Mouse (Mus musculus) cerebellum, postnatal 36 days (tissue): Measurements from ENCODE around the gene Myadml2.

Source experiments
- DNase-seq, 2 experiments: peaks; one replicate each; pipeline ENCODE4 v3.0.0; 2021 to 2022; ENCODE audit warnings: mixed read lengths in 2 of 2

The Myadml2 gene

DNA sequence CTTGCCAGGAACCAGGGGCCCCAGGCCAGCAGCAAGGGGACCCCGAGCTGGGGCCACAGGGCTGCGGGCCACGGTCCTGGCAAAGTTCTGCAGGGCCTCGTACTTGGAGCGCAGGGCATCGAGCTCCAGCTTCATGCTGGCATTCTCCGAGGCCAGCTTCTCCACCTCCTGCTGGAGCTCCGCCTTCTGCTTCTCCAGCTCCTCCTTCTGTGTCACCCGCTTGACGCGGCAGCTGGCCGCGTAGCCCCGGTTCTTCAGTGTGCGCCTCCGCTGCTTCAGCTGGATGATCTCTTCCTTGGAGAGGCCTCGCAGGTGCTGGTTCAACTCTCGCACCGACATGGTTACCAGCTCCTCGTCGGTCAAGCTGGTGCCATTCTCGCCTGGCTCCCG is 18.6 kb downstream of the Myadml2 start:
- no peak for DNase-seq

DNA sequence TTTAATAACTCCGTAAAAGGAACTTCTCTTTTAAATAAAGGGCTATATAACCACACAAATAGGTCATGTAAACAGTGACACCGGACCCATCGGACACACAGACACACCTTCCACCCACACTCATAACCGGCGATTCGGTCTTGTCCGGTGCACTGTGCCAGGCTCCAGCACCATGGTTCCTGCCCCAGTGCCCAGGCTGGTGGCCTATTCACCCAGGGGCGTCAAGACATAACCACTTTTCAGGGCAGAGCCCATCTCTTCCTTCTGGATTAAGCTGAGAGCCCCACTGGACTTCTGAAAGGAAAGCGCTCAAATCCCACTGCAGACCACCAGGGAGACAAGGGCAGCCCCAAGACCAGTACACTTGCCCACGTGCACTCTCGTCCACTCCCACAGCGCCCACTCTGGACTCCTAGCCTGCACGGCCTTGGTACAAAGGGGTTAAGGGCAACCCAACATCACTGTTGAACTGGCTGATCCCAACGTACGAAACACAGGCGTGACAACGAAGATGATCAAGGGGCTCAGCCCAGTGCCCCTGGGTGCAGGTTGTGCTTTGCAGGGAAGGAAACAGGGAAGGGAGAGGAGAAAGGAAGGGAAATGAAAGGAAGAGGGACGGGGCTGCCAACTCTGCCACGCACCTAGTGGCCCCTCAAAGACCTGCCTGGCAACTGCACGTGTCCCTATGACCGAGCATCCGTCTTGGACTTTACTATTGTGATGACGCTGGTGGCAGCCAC is 19.2 kb downstream of the Myadml2 start:
- DNase-seq, result no peak

DNA sequence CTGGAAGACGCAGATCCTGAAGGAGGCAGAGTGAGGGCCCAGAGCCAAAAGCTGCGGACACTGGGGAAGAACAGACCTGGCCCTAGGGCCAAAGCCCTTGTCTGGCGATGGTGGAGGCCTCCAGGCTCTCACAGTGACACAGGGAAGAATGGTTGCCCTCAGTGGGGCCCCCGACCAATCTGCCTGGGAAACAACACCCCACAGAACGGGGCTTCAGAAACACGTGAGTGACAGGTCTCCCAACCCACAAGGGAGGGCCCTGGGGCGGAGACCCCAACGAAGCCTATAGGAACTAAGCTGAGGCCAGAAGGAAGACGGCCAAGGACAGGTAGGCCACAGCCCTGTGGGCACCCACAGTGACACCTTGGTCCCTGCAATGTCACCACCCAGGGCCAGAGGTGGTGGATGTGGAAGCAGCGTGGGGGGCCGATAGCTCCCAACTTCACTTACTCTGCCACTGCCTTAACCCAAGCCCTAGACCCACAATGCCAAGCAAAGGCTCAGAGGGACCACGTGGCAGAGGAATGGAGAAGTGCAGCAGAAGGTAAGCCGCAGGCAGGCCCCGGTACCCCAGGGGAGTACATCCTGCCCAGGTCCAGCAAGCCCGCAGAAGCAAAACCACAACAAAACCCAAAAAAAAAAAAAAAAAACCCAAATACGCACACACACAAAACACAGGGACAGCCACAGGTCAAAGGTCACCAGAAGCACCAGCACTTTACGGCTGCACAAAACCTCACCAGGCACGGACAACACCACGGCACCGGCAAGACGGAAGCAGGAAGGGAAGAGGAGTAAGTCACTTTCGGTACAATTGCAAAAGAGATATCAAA is 20.3 kb downstream of the Myadml2 start:
- DNase-seq, result no peak

DNA sequence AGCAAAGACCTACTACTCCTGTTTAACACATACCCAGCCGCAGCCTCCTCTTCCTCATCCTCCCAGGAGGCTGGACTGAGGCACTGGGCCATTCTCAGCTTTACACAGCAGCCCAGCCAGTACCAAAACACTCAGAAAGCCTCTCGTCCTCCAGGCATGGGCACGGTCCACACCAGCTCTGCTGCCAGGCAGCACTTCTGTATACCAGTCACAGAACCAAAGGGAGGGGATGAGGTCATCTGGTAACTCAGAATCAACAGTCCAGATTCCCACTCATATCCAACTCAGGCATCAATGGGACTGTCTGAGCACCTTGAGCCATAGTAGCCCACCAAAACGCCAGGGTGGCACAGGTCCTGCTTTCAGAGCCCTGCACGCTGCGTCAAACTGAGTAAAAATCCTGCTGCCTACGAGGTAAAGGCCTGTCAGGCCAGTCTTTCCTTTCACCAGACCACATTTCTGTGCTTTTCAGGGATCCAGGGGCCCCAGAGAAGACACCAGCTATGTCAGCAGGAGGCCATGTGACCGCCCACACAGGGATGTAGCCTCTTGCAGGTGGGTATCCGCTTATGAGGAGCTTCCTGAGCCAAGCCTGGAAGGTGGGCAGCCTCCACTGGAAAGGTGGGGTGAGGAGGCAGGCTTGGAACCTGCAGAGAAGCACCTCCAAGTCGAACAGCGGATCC is 21.0 kb downstream of the Myadml2 start:
- no peak for DNase-seq

DNA sequence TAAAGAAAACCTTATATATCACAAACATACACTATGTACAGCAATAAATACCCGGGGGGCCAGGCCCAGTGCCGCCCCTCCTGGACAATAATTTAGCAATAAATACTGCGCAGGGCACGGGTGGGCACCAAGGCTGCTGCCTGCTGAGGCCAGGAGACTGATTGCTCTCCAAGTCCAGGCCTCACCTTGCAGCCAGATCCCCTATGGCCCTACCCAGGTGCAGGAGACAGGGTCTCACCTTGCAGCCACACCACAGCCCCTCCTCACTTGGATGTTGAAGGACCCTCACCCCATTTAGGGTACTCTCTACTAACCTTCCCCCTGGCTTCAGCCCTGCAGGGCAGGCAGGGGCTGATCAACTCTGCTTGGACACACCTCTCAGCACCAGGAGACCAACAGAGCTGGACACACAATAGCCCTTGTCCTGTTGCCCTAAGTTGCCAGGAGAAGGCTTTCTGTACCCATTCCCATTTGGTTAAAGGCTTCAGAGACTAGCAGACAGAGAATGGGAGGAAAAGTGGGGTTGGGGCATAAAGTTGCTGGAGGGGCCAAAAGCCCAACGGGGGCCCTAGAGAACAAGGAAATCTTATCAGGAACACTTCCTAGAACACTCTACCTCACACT is 22.7 kb downstream of the Myadml2 start, which contains the start of gene Sirt7:
Gene Sirt7 (minus strand): TSS at position 89 of the 624 bp plus-strand sequence.
- no peak for DNase-seq

DNA sequence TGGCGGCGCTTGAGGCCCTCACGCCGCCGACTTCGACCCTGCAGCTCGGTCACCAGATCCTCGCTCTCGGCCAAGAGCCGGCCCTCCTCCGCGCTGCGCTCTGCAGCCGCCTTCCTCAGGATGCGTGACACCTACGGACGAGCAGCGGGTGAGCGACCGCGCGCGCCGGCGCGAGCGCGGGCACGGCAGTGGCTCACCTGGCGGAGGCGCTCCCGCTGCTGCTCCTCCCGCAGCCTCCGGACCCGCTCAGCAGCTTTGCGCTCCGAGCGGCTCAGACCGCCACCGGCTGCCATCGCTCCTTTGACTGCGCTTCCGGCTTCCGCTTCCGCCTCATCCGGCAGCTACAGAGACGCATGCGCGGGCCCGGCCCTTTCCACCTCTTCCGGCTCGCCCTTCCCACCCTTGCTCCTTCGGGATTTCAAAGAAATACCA is 23.3 kb downstream of the Myadml2 start:
- DNase-seq, result peak; percentile 84 to 87

DNA sequence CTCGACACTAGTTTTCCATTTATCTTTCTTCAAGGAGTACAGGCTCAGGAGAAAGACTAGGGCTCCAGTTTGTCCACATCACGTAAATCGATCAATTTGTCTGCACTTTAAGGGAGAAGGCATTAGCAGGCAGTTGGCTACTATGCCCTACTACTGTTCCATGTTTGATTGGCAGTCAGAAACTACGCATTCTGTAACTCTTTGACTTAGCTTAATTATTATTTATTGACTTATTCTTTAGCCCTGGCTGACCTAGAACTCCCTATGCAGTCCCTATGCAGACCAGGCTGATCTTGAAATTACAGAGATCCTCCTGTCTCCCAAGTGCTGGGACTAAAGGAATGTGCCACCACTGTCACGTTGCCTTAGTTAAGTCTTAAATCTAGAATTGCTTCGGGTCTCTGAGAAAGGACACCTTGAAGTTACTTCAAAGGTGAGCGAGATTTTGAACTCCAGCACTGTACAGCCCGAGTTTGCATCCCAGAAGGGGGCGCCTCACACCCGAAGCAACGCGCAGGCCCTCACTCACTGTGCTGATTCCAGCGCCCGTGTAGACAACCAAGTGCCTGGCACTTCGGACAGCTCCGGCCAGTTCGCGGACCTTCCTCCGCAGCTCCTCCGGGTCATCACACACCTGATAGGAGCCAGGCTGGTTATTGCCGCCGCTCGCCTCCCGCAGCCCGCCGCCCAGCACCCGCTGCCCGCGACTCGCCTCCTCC is 23.8 kb downstream of the Myadml2 start:
- DNase-seq, result peak; percentile 53 to 60

DNA sequence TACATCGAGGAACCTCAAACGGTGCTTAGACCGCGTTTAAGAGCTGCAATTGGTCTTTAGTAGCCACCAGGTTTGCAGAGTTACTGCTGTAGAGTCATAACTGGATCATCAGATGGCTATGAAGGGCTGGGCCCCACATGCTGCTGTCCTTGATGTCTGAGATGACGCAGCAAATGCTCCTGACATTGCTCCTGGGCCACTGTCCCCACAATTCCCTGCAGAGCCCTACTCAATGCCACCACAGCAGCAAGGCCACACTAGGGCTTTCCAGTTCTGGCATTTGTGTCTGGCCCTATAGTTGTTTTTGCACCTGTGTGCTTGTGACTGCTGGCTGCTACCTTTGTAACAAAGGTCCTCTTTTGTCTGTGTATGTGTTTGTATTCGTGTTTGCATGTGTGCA is 25.2 kb downstream of the Myadml2 start:
- no peak for DNase-seq

DNA sequence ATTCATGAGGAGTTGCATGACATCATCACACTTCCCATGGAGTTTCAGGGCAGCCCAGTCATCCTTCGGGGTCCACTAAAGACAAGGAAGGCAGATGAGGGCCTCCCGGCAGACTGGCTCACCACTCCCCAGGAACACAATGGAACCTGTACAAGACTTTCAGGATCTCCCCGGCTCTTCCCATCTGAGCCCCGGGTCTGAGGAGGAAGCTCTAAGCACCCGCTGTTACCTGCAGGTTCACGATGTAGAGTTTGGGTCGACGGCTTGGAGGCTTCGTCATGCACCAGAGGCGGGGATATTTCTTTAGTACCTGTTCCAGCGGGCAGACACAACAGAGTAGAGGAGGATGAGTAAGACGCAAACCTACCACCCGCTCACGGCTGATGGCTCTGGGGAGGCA is 27.8 kb downstream of the Myadml2 start:
- DNase-seq, result no peak

DNA sequence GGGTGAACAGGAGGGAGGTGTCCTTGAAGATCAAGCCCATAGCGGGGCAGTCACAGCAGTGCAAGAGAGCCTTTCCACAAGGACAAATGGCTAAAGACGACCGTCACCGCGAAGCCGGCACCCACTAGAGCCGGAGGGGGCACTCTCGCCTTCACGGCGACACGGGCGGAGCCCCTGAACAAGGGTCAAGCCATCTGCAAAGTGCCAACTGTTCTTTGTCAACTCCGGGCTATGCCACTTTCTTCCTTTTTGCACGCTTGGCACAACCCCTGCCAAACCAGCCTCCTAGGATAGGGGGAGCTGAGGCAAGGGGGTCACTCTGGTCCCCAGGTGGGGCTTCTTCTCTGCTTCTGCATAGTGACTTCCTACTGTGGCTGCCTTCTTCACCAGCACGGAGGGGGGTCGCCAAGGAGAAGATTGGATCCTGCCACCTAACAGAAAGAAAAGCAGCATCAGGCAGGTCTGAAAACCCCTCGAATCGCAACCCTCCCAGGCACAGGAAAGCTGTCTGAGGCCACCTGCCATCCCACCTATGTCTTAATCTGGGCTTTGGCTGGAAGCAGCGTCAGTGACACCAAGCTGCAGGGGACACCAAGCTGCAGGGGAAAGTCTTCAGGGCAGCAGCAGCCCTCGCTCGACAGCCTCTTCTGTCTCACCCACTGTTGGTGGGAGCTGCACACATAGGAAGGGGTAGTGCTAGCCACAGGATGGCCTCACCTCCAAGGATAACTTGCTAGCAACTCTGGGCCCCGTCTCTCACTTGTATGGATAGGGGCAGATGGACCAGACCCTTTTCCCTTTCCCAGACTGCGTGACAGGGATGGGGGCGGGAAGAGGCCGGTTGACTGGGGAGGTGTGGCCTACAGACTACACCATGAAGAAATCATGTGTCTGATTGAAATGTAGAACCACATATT is 29.1 kb downstream of the Myadml2 start:
- no peak for DNase-seq

DNA sequence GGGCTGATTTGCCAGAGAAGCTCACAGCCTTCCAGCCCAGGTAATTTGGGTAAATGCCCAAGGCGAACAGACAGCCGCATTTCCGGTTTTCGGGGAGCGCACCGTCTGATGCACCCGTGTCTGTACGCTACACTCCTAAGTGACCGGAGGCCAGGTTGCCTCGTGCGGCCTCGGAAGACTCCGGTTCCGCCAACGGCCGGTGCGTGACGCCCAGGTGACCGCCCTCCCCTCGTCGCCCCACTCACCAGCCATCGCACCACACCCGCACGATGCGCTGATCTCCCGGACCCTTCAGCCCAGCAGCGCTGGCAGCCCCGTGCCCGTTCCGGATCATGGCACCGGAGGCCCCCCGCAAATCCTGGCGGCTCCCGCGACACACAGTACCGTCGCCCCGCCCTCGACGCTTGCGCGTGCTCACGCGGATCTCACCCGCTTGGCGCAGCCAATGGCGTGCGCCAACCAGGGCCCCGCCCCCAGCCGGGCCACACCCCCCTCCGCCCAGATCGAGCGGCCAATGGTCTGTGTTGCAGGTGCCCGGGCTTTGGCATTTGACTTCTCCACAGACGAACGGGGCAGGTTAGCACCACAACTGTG is 30.3 kb downstream of the Myadml2 start, which contains the start of gene Pcyt2:
Gene Pcyt2 (minus strand): TSS at position 418 of the 594 bp plus-strand sequence.
- peak; percentile 87 to 96 for DNase-seq

DNA sequence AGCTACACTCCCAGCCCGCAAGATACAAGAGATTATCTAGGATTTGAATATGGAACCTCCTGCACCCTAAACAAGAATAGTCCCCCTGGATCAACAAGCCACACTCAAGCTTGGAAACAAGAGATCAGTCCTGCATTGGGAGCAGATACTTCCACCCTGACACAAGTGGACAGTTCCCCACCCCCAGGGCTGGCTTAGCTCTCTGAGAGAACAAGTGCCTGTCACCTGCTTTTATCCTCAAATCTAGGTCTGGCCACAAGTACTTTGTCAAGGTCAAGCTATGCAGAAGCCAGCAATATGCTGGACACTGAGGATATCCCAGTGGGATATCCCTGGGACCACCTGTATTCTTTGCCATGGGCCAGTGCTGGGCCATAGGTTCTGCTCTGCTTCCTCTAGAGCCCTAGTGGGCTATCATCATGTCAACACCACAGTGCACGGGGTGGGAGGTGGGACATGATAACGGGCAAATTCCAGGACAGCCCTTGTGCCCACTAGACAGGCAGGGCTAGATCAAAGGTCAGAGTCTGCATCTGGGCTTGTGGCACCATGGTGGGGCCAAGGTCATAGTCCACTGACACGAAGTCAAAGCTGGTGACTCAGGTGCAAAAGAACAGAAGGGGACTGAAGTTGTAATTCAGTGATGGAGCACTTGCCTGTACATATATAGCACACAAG is 31.2 kb downstream of the Myadml2 start:
- peak in 1 of 2 experiments; percentile 17 for DNase-seq

DNA sequence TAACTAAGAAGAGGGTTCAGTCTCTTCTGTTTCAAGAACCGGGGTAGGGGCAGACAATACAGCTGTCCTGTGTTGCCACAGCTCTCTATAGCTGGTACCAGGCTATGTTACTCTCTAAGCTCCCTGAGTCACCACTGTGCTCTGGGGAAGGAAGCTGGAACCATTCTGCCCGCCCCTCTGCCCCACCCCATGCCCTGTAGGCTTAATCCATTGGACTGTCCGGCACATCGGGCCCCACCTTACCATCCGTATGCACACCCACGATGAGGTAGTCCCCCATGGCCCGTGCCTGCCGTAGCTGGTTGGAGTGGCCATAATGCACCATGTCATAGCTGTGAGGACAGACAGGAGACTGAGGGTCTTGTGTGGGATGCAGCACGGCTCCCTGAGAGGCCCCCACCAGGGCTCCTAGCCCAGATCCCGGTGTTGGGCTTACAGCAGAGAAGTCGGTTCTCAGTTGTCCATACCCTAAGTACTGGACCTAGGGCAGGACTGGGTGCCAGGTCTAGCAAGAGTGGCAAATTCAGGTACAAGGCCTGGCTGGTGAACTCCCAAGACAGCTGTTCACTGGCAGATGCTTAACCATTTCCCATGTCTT is 32.3 kb downstream of the Myadml2 start:
- peak in 1 of 2 experiments; percentile 20 for DNase-seq

DNA sequence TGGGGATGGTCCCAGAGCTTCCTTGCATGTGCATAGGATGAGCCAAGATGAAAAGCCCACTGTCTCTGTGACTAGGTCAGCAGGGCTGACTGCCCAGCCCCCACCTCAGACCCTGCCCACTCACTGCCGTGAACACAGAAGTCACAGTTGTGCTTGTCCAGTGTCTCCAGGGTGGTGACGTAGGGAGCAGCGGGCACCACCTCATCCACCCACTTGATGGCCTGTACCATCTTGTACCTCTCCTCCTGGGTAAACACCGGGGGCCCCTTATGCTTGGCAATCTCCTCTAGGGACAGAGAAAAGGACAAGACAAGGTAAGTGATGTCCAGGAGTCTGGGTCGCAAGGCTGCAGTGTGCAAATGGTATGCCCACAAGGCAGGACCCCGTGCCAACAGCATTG is 32.8 kb downstream of the Myadml2 start:
- no peak for DNase-seq

DNA sequence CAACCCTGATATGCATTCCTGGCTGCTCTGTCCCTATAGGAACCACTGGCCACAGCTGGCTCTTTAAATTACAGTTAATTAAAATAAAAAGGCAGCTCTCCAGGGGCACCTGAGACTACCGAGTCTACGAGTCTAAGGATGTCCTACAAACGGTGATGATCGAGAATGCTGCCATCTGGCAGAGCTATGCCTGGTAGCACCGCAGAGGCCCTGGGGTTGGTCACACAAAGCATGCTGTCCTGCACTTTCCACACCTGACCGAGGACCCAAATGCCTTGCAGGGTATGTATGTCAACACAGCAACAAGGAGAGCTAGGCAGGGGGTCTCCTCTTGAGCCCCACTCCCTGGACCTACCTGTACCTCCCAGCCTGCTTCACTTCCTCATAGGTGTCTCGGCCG is 34.0 kb downstream of the Myadml2 start:
- DNase-seq, result peak in 1 of 2 experiments; percentile 31

DNA sequence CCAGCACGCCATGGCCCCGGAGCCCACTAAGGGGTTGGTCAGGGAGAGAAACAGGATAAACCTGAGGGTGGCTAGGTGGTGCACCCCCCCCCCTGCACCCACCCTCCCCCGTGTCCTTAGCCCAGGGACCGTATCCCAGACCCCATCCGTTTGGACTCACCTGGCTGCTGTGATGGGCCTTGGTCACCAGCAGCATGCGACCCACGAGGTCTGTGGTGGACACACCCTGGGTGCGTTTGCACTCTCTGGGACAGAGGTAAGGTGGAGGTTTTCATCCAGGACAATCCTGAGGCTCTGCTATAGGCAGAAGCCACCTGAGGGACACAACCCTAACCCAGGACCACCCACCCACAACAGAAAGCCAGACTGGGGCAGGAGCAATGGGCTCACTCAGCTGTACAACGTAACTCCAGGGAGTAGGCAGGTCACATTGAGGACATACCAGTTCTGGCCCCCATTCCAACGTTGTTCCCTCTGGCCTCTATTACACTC is 34.4 kb downstream of the Myadml2 start:
- DNase-seq, result peak in 1 of 2 experiments; percentile 19

DNA sequence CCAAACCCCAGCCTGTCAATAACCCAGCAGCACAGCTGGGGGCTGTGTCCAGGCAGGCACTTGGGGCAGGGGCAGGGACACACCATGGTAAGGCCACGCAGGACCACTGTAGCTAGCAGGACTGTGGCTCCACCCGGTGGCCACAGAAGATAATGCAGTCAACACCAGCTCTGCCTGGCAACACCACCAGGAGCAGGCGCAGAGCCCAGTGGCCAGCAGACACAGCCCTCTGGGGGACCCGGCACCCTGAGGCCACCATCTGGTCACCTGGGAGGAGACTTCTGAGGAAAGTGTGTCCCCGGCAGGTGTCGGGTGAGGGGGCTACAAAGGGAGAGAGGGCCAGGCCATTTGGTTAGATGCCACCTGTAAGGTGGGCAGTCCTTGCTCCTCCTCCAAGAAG is 35.2 kb downstream of the Myadml2 start:
- DNase-seq, result peak; percentile 95 to 96

DNA sequence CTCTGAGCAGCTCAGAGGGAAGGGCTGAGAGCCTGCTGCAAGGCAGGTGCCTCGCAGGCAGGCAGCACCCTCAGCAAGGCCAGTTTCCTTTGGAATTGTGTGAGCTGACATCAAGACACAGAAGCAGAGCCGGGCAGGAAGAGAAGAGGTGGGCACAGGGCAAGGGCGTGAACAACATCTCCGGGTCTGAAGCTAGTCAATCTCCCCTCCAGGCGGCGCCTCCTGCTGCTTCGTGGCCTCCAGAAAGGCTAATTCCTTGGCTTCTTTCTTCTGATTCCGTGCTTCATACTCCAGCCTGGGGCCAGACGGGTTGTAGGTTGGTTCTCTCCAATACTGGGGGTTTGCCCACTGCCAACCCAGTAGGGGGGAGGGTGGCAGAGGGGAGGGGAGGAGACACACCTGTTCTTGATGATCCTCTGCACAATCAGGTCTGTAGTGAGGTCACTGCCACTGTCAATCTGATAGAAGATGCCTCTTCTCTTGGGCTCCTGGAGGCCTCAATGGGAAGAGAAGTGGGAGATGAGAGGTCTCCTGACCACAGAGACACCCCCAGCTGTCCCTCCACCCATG is 37.4 kb downstream of the Myadml2 start:
- DNase-seq, result no peak

DNA sequence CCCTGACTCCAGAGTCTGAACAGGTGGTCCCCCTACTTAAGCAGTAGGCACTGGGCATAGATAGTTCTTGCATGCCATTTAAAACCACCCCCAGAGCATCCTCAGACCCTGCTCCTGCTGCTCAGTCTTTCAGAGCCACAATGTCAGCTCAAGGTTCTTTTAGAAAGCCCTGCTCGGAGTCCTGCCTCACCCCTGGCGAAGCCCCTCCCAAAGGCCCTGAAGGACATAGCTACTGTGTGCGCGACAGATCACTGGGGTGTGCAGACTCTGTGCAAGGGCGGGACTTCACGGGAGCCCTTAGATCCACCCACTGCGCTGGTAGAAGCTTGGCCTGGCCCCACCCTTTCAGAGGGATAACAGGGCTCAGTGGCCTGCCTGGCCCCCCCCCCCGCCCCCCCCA is 38.7 kb downstream of the Myadml2 start:
- no peak for DNase-seq
